In the genomic region with DNA sequence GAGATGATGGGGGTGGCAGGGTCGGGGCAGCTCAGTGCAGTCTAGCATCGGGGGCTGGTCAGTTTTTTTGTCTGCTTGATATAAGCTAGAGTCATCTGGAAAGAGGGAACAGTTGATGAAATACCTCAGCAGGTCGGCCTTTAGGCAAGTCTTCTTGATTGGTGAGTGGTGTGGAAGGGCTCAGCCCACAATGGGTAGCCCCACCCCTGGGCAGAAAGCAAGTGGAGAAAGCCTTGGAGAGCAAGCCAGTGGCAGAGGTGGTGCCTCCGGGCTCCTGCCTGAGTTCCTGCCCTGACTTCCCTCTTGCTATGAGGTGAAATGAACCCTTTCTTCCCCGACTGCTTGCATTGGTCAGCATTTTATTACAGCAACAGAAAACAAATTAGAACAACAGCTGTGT, we compare ENCODE assay signal across 14 mouse cellular contexts. TPM values are rescaled to one million over a fixed set of nuclear protein-coding genes. Genes with fewer than 3 reads are reported as not detected.
DNase-seq lines count a peak whose midpoint lies in the region; ATAC-seq lines count a peak whose summit lies in the region.
"Had no signal": no experiment of that assay in that cellular context is flagged by ENCODE, and none has a peak within 500 bp of the region (broad histone marks: within the 10 kb centered on the region; RNA-seq: fewer than 3 reads in every experiment).

No protein-coding gene starts in this region.

- 0 out of 2 replicates have a peak, but pooled peaks cover 4% of the 10 kb centered on the region for H3K36me3 ChIP-seq in kidney, embryonic 16.5 days (ENCODE audit: insufficient read depth, low read length)
- peaks cover 9% of the 10 kb centered on the region; the same call in 1 of the 2 replicates for H3K36me3 ChIP-seq in neural tube, embryonic 13.5 days
- H3K36me3 ChIP-seq in midbrain, embryonic 16.5 days (ENCODE audit: control insufficient read depth, insufficient read depth, low read length): no peaks in the 10 kb centered on the region
- H3K36me3 ChIP-seq: liver, embryonic 13.5 days had no signal

- DNase-seq in cerebellum, postnatal 25 days: peak; percentile 41 to 52
- no peak for DNase-seq in cerebellum, adult 11 months
- DNase-seq in kidney, postnatal 25 days: no peak
- no peak for DNase-seq in neural tube, embryonic 10.5 days (ENCODE audit: extremely low spot score, low spot score)
- DNase-seq in cerebellum, postnatal 10 days: no peak
- DNase-seq: adrenal gland, postnatal 14 days; cerebellum, adult 9-10 months; heart, postnatal 14 days; liver, embryonic 13.5 days; right cerebral cortex, postnatal 25 days had no signal

- ATAC-seq in kidney, embryonic 16.5 days (ENCODE audit: low FRiP score, low TSS enrichment): peak; percentile 40
- no peak for ATAC-seq in neural tube, embryonic 13.5 days (ENCODE audit: low read depth)
- ATAC-seq in midbrain, embryonic 16.5 days: no peak
- ATAC-seq: intestine, embryonic 16.5 days had no signal

- H3K4me2 ChIP-seq in kidney, embryonic 16.5 days (replicated peaks; ENCODE audit: low read depth, low read length): peak overlapping the region; percentile 30
- H3K4me2 ChIP-seq in neural tube, embryonic 13.5 days: no peak overlapping the region
- H3K4me2 ChIP-seq in midbrain, embryonic 16.5 days (ENCODE audit: low read length): no peak overlapping the region
- H3K4me2 ChIP-seq: liver, embryonic 13.5 days had no signal

- H3K9ac ChIP-seq in kidney, embryonic 16.5 days (replicated peaks; ENCODE audit: low read length): peak overlapping the region; percentile 36; the same call in 1 of the 2 replicates
- H3K9ac ChIP-seq in neural tube, embryonic 13.5 days: no peak overlapping the region; the same call in 1 of the 2 replicates
- no peak overlapping the region for H3K9ac ChIP-seq in midbrain, embryonic 16.5 days (ENCODE audit: low read depth, low read length)
- H3K9ac ChIP-seq: liver, embryonic 13.5 days had no signal

- no peak overlapping the region for H3K4me3 ChIP-seq in kidney, embryonic 16.5 days (ENCODE audit: low read length)
- no peak overlapping the region for H3K4me3 ChIP-seq in neural tube, embryonic 13.5 days
- no peak overlapping the region for H3K4me3 ChIP-seq in midbrain, embryonic 16.5 days (ENCODE audit: low read depth, low read length)
- H3K4me3 ChIP-seq: liver, embryonic 13.5 days had no signal

- no peaks in the 10 kb centered on the region for H3K27me3 ChIP-seq in kidney, embryonic 16.5 days (ENCODE audit: insufficient read depth, low read length)
- no peaks in the 10 kb centered on the region for H3K27me3 ChIP-seq in neural tube, embryonic 13.5 days
- no peaks in the 10 kb centered on the region for H3K27me3 ChIP-seq in midbrain, embryonic 16.5 days (ENCODE audit: control insufficient read depth, insufficient read depth, low read depth, low read length)
- H3K27me3 ChIP-seq: liver, embryonic 13.5 days had no signal

- 37% methylated on average over 5 of the region's 5 CpGs for WGBS in kidney, embryonic 16.5 days
- 55% methylated on average over 5 of the region's 5 CpGs for WGBS in neural tube, embryonic 13.5 days
- WGBS in midbrain, embryonic 16.5 days: 29% methylated on average over 5 of the region's 5 CpGs

- peak overlapping the region; percentile 95 for H3K27ac ChIP-seq in kidney, embryonic 16.5 days (ENCODE audit: low read length)
- H3K27ac ChIP-seq in neural tube, embryonic 13.5 days (replicated peaks): peak overlapping the region; percentile 74; the same call in 1 of the 2 replicates
- H3K27ac ChIP-seq in midbrain, embryonic 16.5 days (ENCODE audit: low read length): 0 out of 2 replicates have a peak overlapping the region, but pooled peaks have one; percentile 17
- H3K27ac ChIP-seq: liver, embryonic 13.5 days had no signal

- H3K9me3 ChIP-seq in kidney, embryonic 16.5 days (ENCODE audit: low read length): no peaks in the 10 kb centered on the region
- no peaks in the 10 kb centered on the region for H3K9me3 ChIP-seq in neural tube, embryonic 13.5 days
- no peaks in the 10 kb centered on the region for H3K9me3 ChIP-seq in midbrain, embryonic 16.5 days (replicated peaks; ENCODE audit: control insufficient read depth, low read length, poor library complexity, severe bottlenecking)
- H3K9me3 ChIP-seq: liver, embryonic 13.5 days had no signal

- peaks cover 57% of the 10 kb centered on the region for H3K4me1 ChIP-seq in kidney, embryonic 16.5 days (ENCODE audit: insufficient read depth, low read length)
- peaks cover 56% of the 10 kb centered on the region for H3K4me1 ChIP-seq in neural tube, embryonic 13.5 days (replicated peaks)
- H3K4me1 ChIP-seq in midbrain, embryonic 16.5 days (ENCODE audit: control insufficient read depth, insufficient read depth, low read length): peaks cover 44% of the 10 kb centered on the region

RNA-seq across cellular contexts. Expression of gene Ncs1, which starts 23.0 kb away (rescaled TPM):
- polyA plus RNA-seq in kidney, embryonic 16.5 days (2015; fragmentation: Nextera tagmentation; extraction: Ambion mirVana): 37.9 and 41.5 TPM in 2 replicates
- polyA plus RNA-seq in neural tube, embryonic 13.5 days (2015; fragmentation: Nextera tagmentation; extraction: Ambion mirVana): 137 and 153 TPM in 2 replicates
- 148 and 164 TPM in 2 replicates for polyA plus RNA-seq in midbrain, embryonic 16.5 days (2015; fragmentation: Nextera tagmentation; extraction: Ambion mirVana)

RNA-seq across cellular contexts. Expression of gene Hmcn2, which starts 45.6 kb away (rescaled TPM):
- 0.24 and 0.34 TPM in 2 replicates for polyA plus RNA-seq in kidney, embryonic 16.5 days (2015; fragmentation: Nextera tagmentation; extraction: Ambion mirVana)
- 0.06 and 0.32 TPM in 2 replicates for polyA plus RNA-seq in neural tube, embryonic 13.5 days (2015; fragmentation: Nextera tagmentation; extraction: Ambion mirVana)
- polyA plus RNA-seq in midbrain, embryonic 16.5 days (2015; fragmentation: Nextera tagmentation; extraction: Ambion mirVana): 0.16 and 0.18 TPM in 2 replicates

Comparison
In these comparisons a context has a peak if more than half of its experiments do, and no peak if none do; other contexts are left out.
1. DNase-seq: peak in cerebellum, postnatal 25 days (2 of 2); none in cerebellum, adult 11 months (single experiment), kidney, postnatal 25 days (0 of 2), neural tube, embryonic 10.5 days (single experiment) and cerebellum, postnatal 10 days (0 of 2).
2. H3K27ac ChIP-seq: peak in every context shown above with its lines; median percentile 95 in kidney, embryonic 16.5 days; 74 in neural tube, embryonic 13.5 days; 17 in midbrain, embryonic 16.5 days.